Mouse (Mus musculus) C2C12 (cell line): ENCODE measurements at regions not wholly inside any gene's neighbourhood (a gene's known extent, or its start where the extent isn't known, plus 50 kb on each side); places are given as distances from the start of the nearest gene placed in this dataset.

ENCODE experiments used
- H3K27me3 ChIP-seq: one replicate; pipeline ENCODE4 v1.6.1; 2011; ENCODE audit not compliant: control insufficient read depth, insufficient read depth, insufficient read length
- H3K36me3 ChIP-seq: one replicate; pipeline ENCODE4 v1.6.1; 2011; ENCODE audit not compliant: control insufficient read depth, insufficient read depth
- H3K4me3 ChIP-seq: one replicate; pipeline ENCODE4 v1.5.1; 2011; ENCODE audit warnings: mild to moderate bottlenecking, control low read depth; ENCODE audit not compliant: poor library complexity, insufficient read depth, severe bottlenecking
- H3K79me2 ChIP-seq: one replicate; pipeline ENCODE4 v1.6.1; 2011; ENCODE audit not compliant: control insufficient read depth, insufficient read depth
- H3K79me3 ChIP-seq: one replicate; pipeline ENCODE4 v1.6.1; 2011; ENCODE audit warnings: low read depth, control low read depth
- H3ac ChIP-seq: one replicate; pipeline ENCODE3; 2011; ENCODE audit warnings: low read depth; ENCODE audit not compliant: control insufficient read depth, insufficient read length
- CEBPB ChIP-seq: IDR thresholded peaks from one replicate; pipeline ENCODE4 v1.6.1; 2011; ENCODE audit warnings: low read depth, mild to moderate bottlenecking, control low read depth, moderate library complexity
- CTCF ChIP-seq: IDR thresholded peaks from one replicate; pipeline ENCODE4 v1.5.1; 2011; ENCODE audit not compliant: control insufficient read depth, insufficient read depth, insufficient read length
- FOSL1 ChIP-seq: IDR thresholded peaks from one replicate; pipeline ENCODE4 v1.8.0; 2011; ENCODE audit warnings: mild to moderate bottlenecking, low read length; ENCODE audit not compliant: poor library complexity, insufficient read depth, severe bottlenecking
- MAX ChIP-seq: IDR thresholded peaks from one replicate; pipeline ENCODE4 v1.6.1; 2011; ENCODE audit warnings: mild to moderate bottlenecking, control low read depth
- MYOD1 ChIP-seq: IDR thresholded peaks from one replicate; pipeline ENCODE4 v1.6.1; 2011; ENCODE audit warnings: low read depth; ENCODE audit not compliant: control insufficient read depth, insufficient read length
- MYOG ChIP-seq: IDR thresholded peaks from one replicate; pipeline ENCODE4 v1.6.1; 2011; ENCODE audit not compliant: control insufficient read depth, insufficient read length; ENCODE audit errors: extremely low read depth
- USF1 ChIP-seq: IDR thresholded peaks from one replicate; pipeline ENCODE4 v1.6.1; 2011; ENCODE audit warnings: low read depth, mild to moderate bottlenecking, control low read depth, moderate library complexity

- Histone ChIP-seq H3K36me3 (no peaks in the 10 kb centered on the region), H3K27me3 (no peaks in the 10 kb centered on the region), H3ac (no peak overlapping the region), H3K4me3 (no peak overlapping the region), H3K79me2 (no peaks in the 10 kb centered on the region), H3K79me3 (no peaks in the 10 kb centered on the region)
- no peak for TF ChIP-seq MAX
- TF ChIP-seq CTCF = no peak
- no peak for TF ChIP-seq CEBPB
- TF ChIP-seq FOSL1 = no peak
- no peak for TF ChIP-seq MYOD1
- TF ChIP-seq USF1 = no peak
- no peak for TF ChIP-seq MYOG
These were observed 440.2 kb upstream of the Pmfbp1 start for GRCm38 (mm10) chr8:109053608-109054007.

GRCm38 (mm10) chr8:109059152-109059551 is 434.7 kb upstream of the Pmfbp1 start:
- Histone ChIP-seq H3K4me3 (no peak overlapping the region), H3K27me3 (no peaks in the 10 kb centered on the region), H3K79me2 (no peaks in the 10 kb centered on the region), H3K79me3 (no peaks in the 10 kb centered on the region), H3K36me3 (no peaks in the 10 kb centered on the region), H3ac (no peak overlapping the region)
- TF ChIP-seq MAX = no peak

GRCm38 (mm10) chr8:109062376-109062775 is 431.5 kb upstream of the Pmfbp1 start:
- no peaks in the 10 kb centered on the region for H3K79me2 ChIP-seq
- H3ac ChIP-seq = no peak overlapping the region
- TF ChIP-seq CEBPB = no peak
- TF ChIP-seq FOSL1 = no peak
- TF ChIP-seq MAX = no peak

GRCm38 (mm10) chr8:109073715-109074114 is 420.1 kb upstream of the Pmfbp1 start:
- Histone ChIP-seq H3K79me3 (no peaks in the 10 kb centered on the region), H3K4me3 (no peak overlapping the region), H3K27me3 (no peaks in the 10 kb centered on the region), H3K79me2 (no peaks in the 10 kb centered on the region), H3K36me3 (no peaks in the 10 kb centered on the region), H3ac (no peak overlapping the region)
- TF ChIP-seq USF1 = no peak
- no peak for TF ChIP-seq MAX
- no peak for TF ChIP-seq CTCF
- TF ChIP-seq MYOG = no peak
- TF ChIP-seq CEBPB = no peak
- no peak for TF ChIP-seq FOSL1
- no peak for TF ChIP-seq MYOD1

More at GRCm38 (mm10) chr8:109062376-109062775, 431.5 kb upstream of the Pmfbp1 start:
- H3K79me3 ChIP-seq = no peaks in the 10 kb centered on the region
- no peaks in the 10 kb centered on the region for H3K36me3 ChIP-seq
- H3K4me3 ChIP-seq = no peak overlapping the region
- no peaks in the 10 kb centered on the region for H3K27me3 ChIP-seq

- TF ChIP-seq USF1 = no peak
- Histone ChIP-seq H3K79me3 (no peaks in the 10 kb centered on the region), H3K79me2 (no peaks in the 10 kb centered on the region), H3ac (no peak overlapping the region), H3K27me3 (no peaks in the 10 kb centered on the region), H3K36me3 (no peaks in the 10 kb centered on the region), H3K4me3 (no peak overlapping the region)
These were observed 418.8 kb upstream of the Pmfbp1 start for GRCm38 (mm10) chr8:109075006-109075405.

GRCm38 (mm10) chr8:109079223-109079622 is 414.6 kb upstream of the Pmfbp1 start:
- TF ChIP-seq MAX = no peak
- no peak for TF ChIP-seq FOSL1
- no peak for TF ChIP-seq USF1
- H3K4me3 ChIP-seq = no peak overlapping the region
- no peaks in the 10 kb centered on the region for H3K27me3 ChIP-seq
- H3K79me2 ChIP-seq = no peaks in the 10 kb centered on the region
- H3ac ChIP-seq = no peak overlapping the region
- no peaks in the 10 kb centered on the region for H3K79me3 ChIP-seq
- no peaks in the 10 kb centered on the region for H3K36me3 ChIP-seq

- no peak overlapping the region for H3ac ChIP-seq
- H3K4me3 ChIP-seq = no peak overlapping the region
- H3K79me2 ChIP-seq = no peaks in the 10 kb centered on the region
- no peaks in the 10 kb centered on the region for H3K36me3 ChIP-seq
- TF ChIP-seq MAX (no peak), CTCF (no peak), USF1 (no peak), CEBPB (no peak), MYOG (no peak), MYOD1 (no peak), FOSL1 (no peak)
- H3K79me3 ChIP-seq = no peaks in the 10 kb centered on the region
- H3K27me3 ChIP-seq = no peaks in the 10 kb centered on the region
These were observed 412.5 kb upstream of the Pmfbp1 start for GRCm38 (mm10) chr8:109081295-109081694.
